Mouse (Mus musculus) ES-Bruce4 (cell line): ENCODE measurements at regions not wholly inside any gene's neighbourhood (a gene's known extent, or its start where the extent isn't known, plus 50 kb on each side); places are given as distances from the start of the nearest gene placed in this dataset.
"Not testable (repeated sequence)": the region's sequence is repeated elsewhere in the genome, so short reads cannot be mapped to it uniquely, and the experiment has no call there.

Source experiments
- H3K27ac ChIP-seq: 2 replicates; pipeline ENCODE4 v1.5.1; 2012; ENCODE audit warnings: low read length, inconsistent platforms; ENCODE audit not compliant: insufficient read depth
- H3K27me3 ChIP-seq: 2 replicates; pipeline ENCODE4 v1.6.1; 2012; ENCODE audit warnings: mild to moderate bottlenecking, low read length, inconsistent platforms; ENCODE audit not compliant: control insufficient read depth, poor library complexity, insufficient read depth, severe bottlenecking
- H3K36me3 ChIP-seq: 2 replicates; pipeline ENCODE4 v1.6.1; 2012; ENCODE audit warnings: inconsistent platforms, mild to moderate bottlenecking, low read length, moderate library complexity; ENCODE audit not compliant: control insufficient read depth, poor library complexity, insufficient read depth, severe bottlenecking
- H3K4me1 ChIP-seq: one replicate; pipeline ENCODE4 v1.8.1; 2011; ENCODE audit warnings: low read length; ENCODE audit not compliant: control insufficient read depth, insufficient read depth
- H3K4me3 ChIP-seq: 2 replicates; pipeline ENCODE4 v1.5.1; 2011; ENCODE audit warnings: low read depth, mild to moderate bottlenecking, low read length
- H3K9ac ChIP-seq: 2 replicates; pipeline ENCODE4 v1.6.1; 2012; ENCODE audit warnings: low read depth, mild to moderate bottlenecking, inconsistent platforms; ENCODE audit not compliant: poor library complexity, severe bottlenecking
- H3K9me3 ChIP-seq: replicated peaks from 2 replicates; pipeline ENCODE4 v1.6.1; 2012; ENCODE audit warnings: mild to moderate bottlenecking, low read length, inconsistent platforms; ENCODE audit not compliant: control insufficient read depth, poor library complexity, insufficient read depth, severe bottlenecking
- EP300 ChIP-seq: IDR thresholded peaks from 2 replicates; pipeline ENCODE4 v1.6.1; 2011; ENCODE audit warnings: low read depth, low read length; ENCODE audit not compliant: insufficient read depth

DNA sequence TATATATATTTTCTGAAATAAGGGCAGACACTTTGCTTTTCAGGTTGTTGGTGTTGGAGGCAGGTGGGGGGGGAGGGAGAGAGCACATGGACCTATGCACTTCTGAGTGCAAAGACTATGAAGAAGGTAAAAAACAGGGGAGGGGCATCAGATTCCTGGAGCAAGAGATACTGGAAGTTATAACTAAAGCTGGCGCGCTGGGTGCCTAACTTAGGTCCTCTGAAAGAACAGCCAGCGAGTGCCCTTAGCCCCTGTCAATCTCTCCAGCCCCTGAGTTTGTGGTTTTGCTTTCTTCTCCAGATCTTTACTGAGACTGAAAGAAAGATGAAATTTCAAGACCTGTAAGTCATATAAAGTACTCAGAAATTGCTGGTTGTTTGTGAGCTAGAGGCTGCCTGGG is 51.2 kb upstream of the Rhobtb1 start:
- Histone ChIP-seq H3K27me3 (no peaks in the 10 kb centered on the region), H3K9me3 (no peaks in the 10 kb centered on the region), H3K36me3 (no peaks in the 10 kb centered on the region), H3K4me1 (no peaks in the 10 kb centered on the region), H3K27ac (no peak overlapping the region), H3K4me3 (no peak overlapping the region), H3K9ac (no peak overlapping the region)
- TF ChIP-seq EP300 = no peak

GRCm38 (mm10) chr10:69100742-69101141 is 50.5 kb upstream of the Rhobtb1 start:
- not testable (repeated sequence) for H3K36me3 ChIP-seq, H3K4me3 ChIP-seq, H3K4me1 ChIP-seq, H3K9ac ChIP-seq, H3K27ac ChIP-seq, H3K9me3 ChIP-seq, H3K27me3 ChIP-seq
